Mouse (Mus musculus): ENCODE measurements around the gene Gm45837. TPM values are rescaled to one million over a fixed set of nuclear protein-coding genes. Genes with fewer than 3 reads are reported as not detected.

Gm45837 gene
- polyA plus RNA-seq, 1 experiment: not detected

- Histone ChIP-seq H3K27ac (ENCODE audit: control insufficient read depth, insufficient read depth, low read length) (no peak overlapping the region), H3K4me3 (ENCODE audit: control insufficient read depth, insufficient read depth, low read length) (no peak overlapping the region), H3K27me3 (ENCODE audit: control insufficient read depth, insufficient read depth, low read length) (no peaks in the 10 kb centered on the region), H3K36me3 (ENCODE audit: control insufficient read depth, insufficient read depth, low read length) (no peaks in the 10 kb centered on the region), H3K4me1 (replicated peaks; ENCODE audit: control insufficient read depth, insufficient read depth, low read length) (peaks cover 28% of the 10 kb centered on the region)
- 3% methylated on average over 7 of the region's 7 CpGs for whole genome bisulfite sequencing
- DNase-seq: no peak
- no peak for TF ChIP-seq POLR2A (IDR thresholded peaks at IDR 0.05; ENCODE audit: control insufficient read depth, extremely low read depth, insufficient read depth, low read length, poor library complexity)
These were observed 93.1 kb downstream of the Gm45837 start for GRCm38 (mm10) chr7:101503803-101504202.

GRCm38 (mm10) chr7:101504507-101504906, 93.8 kb downstream of the Gm45837 start:
- Histone ChIP-seq H3K36me3 (ENCODE audit: control insufficient read depth, insufficient read depth, low read length) (no peaks in the 10 kb centered on the region), H3K27ac (ENCODE audit: control insufficient read depth, insufficient read depth, low read length) (no peak overlapping the region), H3K4me3 (ENCODE audit: control insufficient read depth, insufficient read depth, low read length) (peak overlapping the region; percentile 6), H3K27me3 (ENCODE audit: control insufficient read depth, insufficient read depth, low read length) (no peaks in the 10 kb centered on the region), H3K4me1 (replicated peaks; ENCODE audit: control insufficient read depth, insufficient read depth, low read length) (peaks cover 21% of the 10 kb centered on the region)
- no peak for TF ChIP-seq POLR2A (IDR thresholded peaks at IDR 0.05; ENCODE audit: control insufficient read depth, extremely low read depth, insufficient read depth, low read length, poor library complexity)
- 0 out of 2 replicates have a peak, but pooled peaks have one; percentile 21 for TF ChIP-seq CTCF (IDR thresholded peaks at IDR 0.05; ENCODE audit: borderline replicate concordance, control insufficient read depth, extremely low read depth, insufficient read depth, low read length, poor library complexity)
- peak; percentile 49 for DNase-seq
- 8% methylated on average over 24 of the region's 24 CpGs for WGBS

- Histone ChIP-seq H3K27ac (ENCODE audit: control insufficient read depth, insufficient read depth, low read length) (no peak overlapping the region), H3K27me3 (ENCODE audit: control insufficient read depth, insufficient read depth, low read length) (no peaks in the 10 kb centered on the region), H3K4me3 (ENCODE audit: control insufficient read depth, insufficient read depth, low read length) (no peak overlapping the region), H3K4me1 (replicated peaks; ENCODE audit: control insufficient read depth, insufficient read depth, low read length) (peaks cover 3% of the 10 kb centered on the region), H3K36me3 (ENCODE audit: control insufficient read depth, insufficient read depth, low read length) (no peaks in the 10 kb centered on the region)
- no peak for TF ChIP-seq CTCF (IDR thresholded peaks at IDR 0.05; ENCODE audit: borderline replicate concordance, control insufficient read depth, extremely low read depth, insufficient read depth, low read length, poor library complexity)
- TF ChIP-seq POLR2A (IDR thresholded peaks at IDR 0.05; ENCODE audit: control insufficient read depth, extremely low read depth, insufficient read depth, low read length, poor library complexity): no peak
- WGBS: 92% methylated on average over 2 of the region's 2 CpGs
- DNase-seq: no peak
These were observed 98.5 kb downstream of the Gm45837 start for GRCm38 (mm10) chr7:101509212-101509611.

GRCm38 (mm10) chr7:101513655-101514054, 103.0 kb downstream of the Gm45837 start:
- TF ChIP-seq CTCF (IDR thresholded peaks at IDR 0.05; ENCODE audit: borderline replicate concordance, control insufficient read depth, extremely low read depth, insufficient read depth, low read length, poor library complexity) (no peak), POLR2A (IDR thresholded peaks at IDR 0.05; ENCODE audit: control insufficient read depth, extremely low read depth, insufficient read depth, low read length, poor library complexity) (no peak)
- Histone ChIP-seq H3K27ac (ENCODE audit: control insufficient read depth, insufficient read depth, low read length) (no peak overlapping the region), H3K36me3 (ENCODE audit: control insufficient read depth, insufficient read depth, low read length) (no peaks in the 10 kb centered on the region), H3K4me3 (ENCODE audit: control insufficient read depth, insufficient read depth, low read length) (no peak overlapping the region), H3K27me3 (ENCODE audit: control insufficient read depth, insufficient read depth, low read length) (no peaks in the 10 kb centered on the region), H3K4me1 (replicated peaks; ENCODE audit: control insufficient read depth, insufficient read depth, low read length) (no peaks in the 10 kb centered on the region)
- 86% methylated on average over 7 of the region's 7 CpGs for WGBS
- no peak for DNase-seq

GRCm38 (mm10) chr7:101514768-101515167, 104.1 kb downstream of the Gm45837 start:
- DNase-seq: no peak
- Histone ChIP-seq H3K4me3 (ENCODE audit: control insufficient read depth, insufficient read depth, low read length) (no peak overlapping the region), H3K27ac (ENCODE audit: control insufficient read depth, insufficient read depth, low read length) (no peak overlapping the region), H3K36me3 (ENCODE audit: control insufficient read depth, insufficient read depth, low read length) (no peaks in the 10 kb centered on the region), H3K4me1 (replicated peaks; ENCODE audit: control insufficient read depth, insufficient read depth, low read length) (no peaks in the 10 kb centered on the region), H3K27me3 (ENCODE audit: control insufficient read depth, insufficient read depth, low read length) (no peaks in the 10 kb centered on the region)
- WGBS: 91% methylated on average over 6 of the region's 6 CpGs
- TF ChIP-seq POLR2A (IDR thresholded peaks at IDR 0.05; ENCODE audit: control insufficient read depth, extremely low read depth, insufficient read depth, low read length, poor library complexity) (no peak), CTCF (IDR thresholded peaks at IDR 0.05; ENCODE audit: borderline replicate concordance, control insufficient read depth, extremely low read depth, insufficient read depth, low read length, poor library complexity) (no peak)

GRCm38 (mm10) chr7:101515295-101515694, 104.6 kb downstream of the Gm45837 start:
- 81% methylated on average over 6 of the region's 6 CpGs for WGBS
- Histone ChIP-seq H3K4me3 (ENCODE audit: control insufficient read depth, insufficient read depth, low read length) (no peak overlapping the region), H3K27ac (ENCODE audit: control insufficient read depth, insufficient read depth, low read length) (no peak overlapping the region), H3K4me1 (replicated peaks; ENCODE audit: control insufficient read depth, insufficient read depth, low read length) (no peaks in the 10 kb centered on the region), H3K27me3 (ENCODE audit: control insufficient read depth, insufficient read depth, low read length) (no peaks in the 10 kb centered on the region), H3K36me3 (ENCODE audit: control insufficient read depth, insufficient read depth, low read length) (no peaks in the 10 kb centered on the region)
- no peak for DNase-seq
- TF ChIP-seq CTCF (IDR thresholded peaks at IDR 0.05; ENCODE audit: borderline replicate concordance, control insufficient read depth, extremely low read depth, insufficient read depth, low read length, poor library complexity) (no peak), POLR2A (IDR thresholded peaks at IDR 0.05; ENCODE audit: control insufficient read depth, extremely low read depth, insufficient read depth, low read length, poor library complexity) (no peak)

GRCm38 (mm10) chr7:101516460-101516859, 105.8 kb downstream of the Gm45837 start:
- H3K27ac ChIP-seq (ENCODE audit: control insufficient read depth, insufficient read depth, low read length): no peak overlapping the region
- no peak for TF ChIP-seq POLR2A (IDR thresholded peaks at IDR 0.05; ENCODE audit: control insufficient read depth, extremely low read depth, insufficient read depth, low read length, poor library complexity)
- peak; percentile 78; the same call in 1 of the 2 replicates for TF ChIP-seq CTCF (IDR thresholded peaks at IDR 0.05; ENCODE audit: borderline replicate concordance, control insufficient read depth, extremely low read depth, insufficient read depth, low read length, poor library complexity)
- DNase-seq: peak; percentile 26
- H3K4me1 ChIP-seq (replicated peaks; ENCODE audit: control insufficient read depth, insufficient read depth, low read length): no peaks in the 10 kb centered on the region
- H3K27me3 ChIP-seq (ENCODE audit: control insufficient read depth, insufficient read depth, low read length): no peaks in the 10 kb centered on the region
- whole genome bisulfite sequencing: 70% methylated on average over 6 of the region's 6 CpGs
- H3K4me3 ChIP-seq (ENCODE audit: control insufficient read depth, insufficient read depth, low read length): no peak overlapping the region
- H3K36me3 ChIP-seq (ENCODE audit: control insufficient read depth, insufficient read depth, low read length): no peaks in the 10 kb centered on the region
